Mouse (Mus musculus): ENCODE measurements around the gene Ipmk.

Gene Ipmk

DNA sequence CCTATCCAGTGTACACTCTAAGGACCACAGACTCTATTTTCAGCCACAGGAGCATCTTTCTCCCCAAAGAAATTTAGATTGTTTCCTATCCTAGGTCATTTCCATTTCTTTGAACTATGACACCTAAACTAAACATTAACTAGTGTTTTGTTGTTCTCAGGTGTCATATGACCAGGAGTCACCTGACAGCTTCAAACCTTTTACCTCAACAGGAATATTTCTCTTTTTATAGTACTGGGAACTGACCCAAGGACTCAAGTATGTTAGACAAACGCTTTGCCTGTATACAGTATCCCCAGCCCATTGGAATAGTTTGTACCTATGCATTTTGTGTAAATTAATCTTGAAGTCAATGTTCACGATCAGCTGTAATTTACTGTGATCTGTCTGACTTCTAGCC, 9.8 kb upstream of the Ipmk start:
- in situ Hi-C loops (cut with MboI; ENCODE audit: unreplicated experiment in 2 of 2): loop anchor here (25.0 kb wide), 2 partner anchors 1150 to 1325 kb away; partner anchors contain the start of gene Zwint (in 1 of the 2)

DNA sequence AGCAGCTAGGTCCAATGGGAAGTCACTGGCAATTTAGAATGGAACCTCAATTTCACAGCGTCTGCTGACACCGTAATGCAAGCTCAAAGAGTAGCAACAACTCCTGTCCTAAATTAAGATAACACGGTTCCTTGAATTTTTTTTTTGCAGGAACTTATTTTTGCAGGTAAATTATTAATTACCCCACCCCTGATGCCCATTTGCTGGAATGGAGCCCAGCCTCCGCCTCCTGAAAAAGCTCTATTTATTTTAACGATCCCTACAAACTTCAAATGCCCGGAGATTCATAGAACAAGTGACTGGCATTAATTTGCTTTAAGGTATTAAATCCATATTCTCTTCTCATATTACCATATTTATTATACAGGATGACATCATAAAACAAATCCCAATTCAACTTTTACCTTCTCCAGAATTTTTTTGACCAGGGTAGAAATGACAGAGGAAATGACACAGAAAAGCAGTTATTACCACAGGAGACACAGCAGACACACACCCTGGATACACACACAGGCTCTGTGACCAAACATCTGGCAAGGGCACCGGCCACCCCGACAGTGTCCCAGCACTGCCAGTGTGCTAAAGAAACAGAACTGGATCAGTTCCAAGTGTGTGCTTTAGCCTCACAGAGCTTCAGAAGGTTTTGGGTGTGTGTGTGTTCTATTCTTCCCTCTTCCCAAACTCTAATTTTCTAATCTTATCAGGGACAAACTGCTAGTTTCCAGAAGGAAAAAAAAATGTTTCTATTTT, 9.2 kb upstream of the Ipmk start:
- in situ Hi-C loops (cut with MboI; ENCODE audit: unreplicated experiment in 2 of 2): loop anchor here (25.0 kb wide), 2 partner anchors 1151 to 1324 kb away; partner anchors contain the start of gene Zwint (in 1 of the 2)

DNA sequence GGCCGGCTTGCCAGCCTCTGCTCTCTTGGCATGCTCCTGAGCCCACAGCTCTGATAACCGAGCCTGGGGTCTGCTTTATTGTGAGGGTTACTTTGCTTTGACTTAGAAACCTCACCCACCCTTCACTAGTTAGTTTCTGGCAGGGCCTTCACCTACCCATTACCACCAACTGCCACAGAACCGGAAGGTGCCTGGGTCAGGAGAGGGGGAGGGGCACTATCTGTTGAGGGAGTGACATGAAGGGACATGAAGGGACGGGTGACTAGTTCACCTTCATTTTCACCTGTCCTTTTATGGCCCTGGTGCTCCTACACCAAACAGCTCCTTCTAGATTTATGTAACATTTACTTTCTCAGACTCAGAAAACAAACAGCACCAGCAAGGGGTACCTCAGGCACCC, 8.1 kb upstream of the Ipmk start:
- in situ Hi-C loops (cut with MboI; ENCODE audit: unreplicated experiment in 2 of 2): loop anchor here (25.0 kb wide), 2 partner anchors 1152 to 1323 kb away; partner anchors contain the start of gene Zwint (in 1 of the 2)

DNA sequence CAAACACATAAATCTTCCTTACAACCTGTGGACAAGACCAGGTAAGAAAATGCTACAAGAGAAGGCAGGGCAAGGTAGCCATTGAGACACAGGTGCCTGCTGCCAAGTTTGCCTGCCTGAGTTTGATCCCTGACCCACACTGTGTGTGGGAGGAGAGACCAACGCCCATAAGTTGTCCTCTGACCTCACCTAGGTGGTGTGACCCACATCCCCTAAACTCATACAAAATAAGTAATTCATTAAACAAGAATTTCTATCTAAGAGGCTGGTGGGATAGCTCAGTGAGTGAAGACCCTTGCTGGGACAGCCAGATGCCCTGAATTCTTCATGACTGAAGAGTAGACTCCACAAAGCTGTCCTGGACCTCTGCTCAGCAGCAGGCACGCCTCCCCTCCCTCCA, 7.4 kb upstream of the Ipmk start:
- in situ Hi-C loops (cut with MboI; ENCODE audit: unreplicated experiment in 2 of 2): loop anchor here (5.0 to 25.0 kb wide), 3 partner anchors 48 to 1322 kb away; partner anchors contain the start of gene Zwint (in 1 of the 2)

DNA sequence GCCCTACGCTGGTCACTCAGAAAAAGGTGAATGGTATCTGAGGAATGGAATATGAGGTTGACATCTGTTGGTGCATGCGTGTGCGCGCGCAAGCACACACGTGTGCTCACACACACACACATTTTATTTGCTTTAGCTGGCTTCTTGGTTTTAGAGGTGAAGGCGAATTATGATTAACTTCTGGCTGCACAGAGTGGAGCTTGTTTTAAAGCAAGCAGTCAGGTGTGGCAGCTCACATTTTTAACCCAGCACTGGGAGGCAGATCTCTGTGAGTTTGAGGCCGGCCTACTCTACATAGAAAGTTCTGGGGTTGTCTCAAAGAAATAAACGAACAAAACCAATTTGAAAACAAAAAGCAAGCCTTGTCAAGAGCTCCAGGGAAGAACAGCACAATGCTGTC, 6.3 kb upstream of the Ipmk start:
- in situ Hi-C loops (cut with MboI; ENCODE audit: unreplicated experiment in 2 of 2): loop anchor here (5.0 to 25.0 kb wide), 3 partner anchors 49 to 1321 kb away; partner anchors contain the start of gene Zwint (in 1 of the 2)

DNA sequence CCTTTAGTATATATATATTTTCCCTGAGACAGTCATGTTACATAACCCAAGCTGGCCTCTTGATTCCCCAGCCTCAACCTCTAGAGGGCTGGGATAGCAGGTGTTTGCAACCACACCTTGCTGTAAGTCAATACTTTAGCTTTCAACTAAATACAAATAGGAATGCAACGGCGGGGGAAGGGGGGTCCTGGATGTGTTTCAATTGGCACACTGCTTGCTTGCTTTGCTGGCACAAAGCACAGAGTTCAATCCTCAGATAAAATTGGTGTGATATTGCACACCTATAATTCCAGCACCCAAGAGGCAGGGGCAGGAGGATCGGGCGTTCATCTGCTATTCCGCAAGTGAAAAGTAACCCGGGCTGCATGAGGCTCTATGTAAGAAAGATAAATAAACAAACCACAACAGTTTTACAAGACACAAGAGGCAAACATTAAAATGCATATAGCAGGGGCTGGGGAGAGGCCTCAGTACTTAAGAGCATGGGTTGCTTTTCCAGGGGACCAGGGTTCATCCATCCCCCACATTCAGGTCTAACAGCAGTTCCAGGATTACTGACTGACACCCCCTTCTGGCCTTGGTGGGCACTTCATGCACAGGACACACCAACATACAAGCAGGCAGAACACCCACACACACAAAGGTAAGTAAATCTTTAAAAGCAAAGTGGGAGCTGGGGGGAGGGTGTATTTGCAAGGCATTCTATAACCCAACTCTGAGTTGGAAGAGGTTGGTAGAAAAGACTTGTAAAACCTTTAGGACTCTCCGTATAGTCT, 5.3 kb upstream of the Ipmk start:
- in situ Hi-C loops (cut with MboI; ENCODE audit: unreplicated experiment in 2 of 2): loop anchor here (5.0 to 25.0 kb wide), 3 partner anchors 50 to 1320 kb away; partner anchors contain the start of gene Zwint (in 1 of the 2)

DNA sequence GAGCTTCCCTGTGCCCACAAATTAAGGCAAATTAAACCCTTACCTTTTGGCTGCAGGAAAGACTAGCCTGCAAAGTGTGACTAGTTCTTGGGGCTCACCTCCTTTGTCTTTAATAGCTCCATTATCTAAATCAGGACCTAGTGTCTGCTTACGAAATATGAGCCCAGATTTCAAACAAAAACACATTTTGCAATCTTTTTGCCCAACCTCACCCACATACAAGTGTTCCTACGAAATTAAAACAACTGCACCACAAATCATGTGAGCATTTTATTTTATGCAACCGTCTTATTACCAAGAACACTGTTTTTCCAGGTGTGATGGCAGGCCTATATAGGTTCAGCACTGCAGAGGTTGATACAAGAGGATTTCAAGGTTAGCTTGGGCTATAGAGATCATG, 4.4 kb upstream of the Ipmk start:
- in situ Hi-C loops (cut with MboI; ENCODE audit: unreplicated experiment in 2 of 2): loop anchor here (5.0 to 25.0 kb wide), 3 partner anchors 51 to 1319 kb away; partner anchors contain the start of gene Zwint (in 1 of the 2)

DNA sequence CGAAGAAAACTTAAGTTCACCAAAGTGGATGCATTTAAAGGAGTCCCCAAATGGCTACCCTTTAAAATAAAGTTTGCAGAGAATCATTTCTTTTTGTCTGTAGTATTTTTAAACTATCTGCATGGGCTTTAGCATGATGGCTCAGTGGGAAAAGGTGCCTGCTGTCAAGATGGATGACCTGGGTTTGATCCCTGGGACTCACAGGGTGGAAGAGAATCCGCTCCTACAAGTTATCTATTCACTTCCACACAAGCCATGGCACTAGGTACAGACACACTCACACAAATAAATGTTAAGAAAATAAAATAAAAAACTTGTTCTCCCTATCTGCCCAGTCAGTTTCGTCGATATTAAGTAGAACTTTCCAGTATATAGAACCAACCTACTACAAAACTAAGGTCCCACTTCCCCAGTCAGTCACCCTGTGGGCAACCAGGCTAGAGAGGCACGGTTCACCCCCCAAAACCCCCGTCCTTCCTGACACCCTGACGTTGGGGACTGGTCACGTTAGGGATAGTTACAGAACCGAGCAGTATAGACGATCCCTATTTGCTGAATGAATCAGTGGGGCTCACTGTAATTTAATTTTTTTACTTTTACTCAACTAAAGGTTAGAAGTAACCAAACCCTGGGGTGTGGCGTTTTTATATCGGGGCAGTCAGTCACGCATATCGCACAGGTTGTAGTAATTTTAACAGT, 3.8 kb upstream of the Ipmk start:
- in situ Hi-C loops (cut with MboI; ENCODE audit: unreplicated experiment in 2 of 2): loop anchor here (5.0 to 25.0 kb wide), 3 partner anchors 51 to 1319 kb away; partner anchors contain the start of gene Zwint (in 1 of the 2)

DNA sequence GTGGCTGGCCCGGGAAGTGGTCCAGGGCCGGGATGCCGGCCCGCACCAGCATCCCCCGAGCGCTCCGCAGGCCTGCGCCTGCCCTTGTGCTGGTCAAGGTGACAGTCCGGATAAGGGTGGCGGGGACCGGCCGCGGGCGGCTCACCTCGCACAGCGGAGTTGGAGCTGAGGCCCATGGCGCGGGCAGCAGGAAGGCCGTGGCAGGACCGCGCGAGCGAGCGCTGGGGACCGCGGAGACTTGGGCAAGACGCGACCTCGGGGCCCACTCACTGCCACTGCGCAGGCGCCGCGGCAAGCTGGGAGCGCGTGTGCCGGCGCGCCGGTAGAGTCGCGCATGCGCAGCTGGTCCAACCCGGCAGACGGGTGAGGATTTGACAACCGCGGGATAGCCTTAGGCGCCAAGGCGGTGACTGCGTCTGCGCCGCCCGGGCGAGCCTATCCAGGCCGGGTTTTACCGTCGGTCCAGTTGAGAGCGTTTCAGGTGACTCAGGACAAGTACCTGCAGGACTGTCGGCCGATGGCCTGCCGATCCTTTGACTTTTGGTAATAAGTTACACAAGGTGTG, 2.9 kb upstream of the Ipmk start, which contains the start of gene Cisd1:
Cisd1 (minus strand) TSS at position 376 of the 565 bp plus-strand sequence.
- in situ Hi-C loops (cut with MboI; ENCODE audit: unreplicated experiment in 2 of 2): loop anchor here (5.0 to 25.0 kb wide), 5 partner anchors 38 to 1318 kb away; partner anchors contain the start of gene Zwint (in 1 of the 2)

DNA sequence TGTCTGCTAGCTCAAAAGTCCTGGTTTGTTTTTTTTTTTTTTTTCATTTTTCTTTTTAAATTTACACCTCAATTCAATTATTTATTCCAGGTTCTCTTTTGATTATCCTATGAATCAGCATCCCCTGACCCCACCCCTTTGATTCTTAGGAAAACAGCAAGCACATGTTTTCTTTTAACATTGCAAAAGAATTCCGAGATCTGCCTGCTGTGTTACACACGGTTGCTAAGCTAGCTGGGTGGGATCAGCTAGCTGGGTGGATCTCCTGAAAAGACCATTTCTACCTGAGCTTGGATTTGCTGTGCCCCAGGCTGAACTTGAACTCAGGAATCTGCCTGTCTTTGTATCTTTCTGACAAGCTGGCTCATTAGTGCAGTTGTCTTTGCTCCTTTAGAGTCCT, 1.5 kb upstream of the Ipmk start:
- in situ Hi-C loops (cut with MboI; ENCODE audit: unreplicated experiment in 2 of 2): loop anchor here (5.0 to 25.0 kb wide), 4 partner anchors 36 to 1316 kb away; partner anchors contain the start of gene Zwint (in 1 of the 2)

DNA sequence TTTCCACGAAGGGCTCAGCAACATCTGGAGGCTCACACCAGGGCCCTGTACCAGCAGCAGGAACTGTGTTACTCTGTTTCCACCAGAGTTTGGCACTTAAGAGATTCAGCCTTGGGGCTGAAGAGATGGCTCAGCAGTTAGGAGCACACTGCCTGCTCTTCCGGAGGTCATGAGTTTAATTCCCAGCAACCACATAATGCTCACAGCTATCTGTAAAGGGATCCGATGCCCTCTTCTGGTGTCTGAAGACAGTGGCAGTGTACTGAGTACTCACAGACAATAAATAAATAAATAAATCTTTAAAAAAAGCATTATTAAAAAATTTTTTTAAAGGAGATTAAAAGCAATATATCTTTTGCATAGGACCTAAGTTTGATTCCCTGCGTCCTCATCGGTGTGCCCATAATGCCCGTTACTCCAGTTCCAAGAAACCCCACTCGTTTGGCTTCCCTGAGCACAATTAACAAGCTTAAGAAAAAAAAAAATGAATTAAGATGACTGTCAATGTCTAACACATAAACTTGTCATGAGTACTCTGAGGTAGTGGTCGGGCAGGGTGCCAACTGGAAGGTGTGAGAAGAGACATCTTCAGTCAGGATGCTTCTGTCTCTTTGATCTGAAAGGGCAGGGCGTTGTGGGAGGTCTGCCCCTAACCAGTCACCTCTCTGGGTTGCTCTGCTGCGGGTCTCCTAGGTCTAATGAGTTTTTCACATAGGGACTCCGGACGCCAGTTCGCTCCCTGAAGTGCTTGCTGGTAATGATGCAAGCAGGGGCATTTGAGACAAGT, 648 bp upstream of the Ipmk start:
- in situ Hi-C loops (cut with MboI; ENCODE audit: unreplicated experiment in 2 of 2): loop anchor here (5.0 to 25.0 kb wide), 4 partner anchors 35 to 1315 kb away; partner anchors contain the start of gene Zwint (in 1 of the 2)

DNA sequence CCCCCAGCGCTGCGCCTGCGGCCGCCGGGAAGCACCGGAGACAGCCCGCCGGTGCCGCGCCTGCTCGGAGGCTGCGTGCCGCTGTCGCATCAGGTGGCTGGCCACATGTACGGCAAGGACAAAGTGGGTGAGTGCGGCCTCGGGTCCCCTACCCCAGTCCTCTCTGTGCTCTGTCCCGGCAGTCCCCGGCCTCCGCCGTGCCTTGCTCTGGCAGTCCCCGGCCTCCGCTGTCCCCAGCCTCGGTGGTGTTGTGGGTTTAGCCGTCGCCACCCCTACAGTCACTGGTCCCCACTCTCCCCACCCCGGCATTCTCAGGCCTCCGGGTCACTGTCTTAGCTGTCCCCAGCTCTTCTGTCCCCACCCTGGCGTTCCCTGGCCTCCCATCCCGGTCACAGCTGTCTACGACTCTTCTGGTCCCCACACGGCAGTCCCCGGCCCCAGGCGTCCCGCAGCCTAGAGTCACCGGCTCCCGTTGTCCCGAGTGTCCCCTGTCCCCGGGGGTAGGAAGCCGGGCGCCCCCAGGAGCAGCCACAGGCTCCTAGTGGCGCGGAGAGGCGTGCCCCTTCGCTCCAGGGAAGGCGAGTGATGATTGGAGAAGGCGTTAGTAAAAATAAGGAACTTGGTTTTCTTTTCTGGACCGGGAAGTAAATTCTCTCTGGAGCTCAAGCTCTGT, 537 bp downstream of the Ipmk start:
- in situ Hi-C loops (cut with MboI; ENCODE audit: unreplicated experiment in 2 of 2): loop anchor here (5.0 to 25.0 kb wide), 4 partner anchors 34 to 1314 kb away; partner anchors contain the start of gene Zwint (in 1 of the 2)

DNA sequence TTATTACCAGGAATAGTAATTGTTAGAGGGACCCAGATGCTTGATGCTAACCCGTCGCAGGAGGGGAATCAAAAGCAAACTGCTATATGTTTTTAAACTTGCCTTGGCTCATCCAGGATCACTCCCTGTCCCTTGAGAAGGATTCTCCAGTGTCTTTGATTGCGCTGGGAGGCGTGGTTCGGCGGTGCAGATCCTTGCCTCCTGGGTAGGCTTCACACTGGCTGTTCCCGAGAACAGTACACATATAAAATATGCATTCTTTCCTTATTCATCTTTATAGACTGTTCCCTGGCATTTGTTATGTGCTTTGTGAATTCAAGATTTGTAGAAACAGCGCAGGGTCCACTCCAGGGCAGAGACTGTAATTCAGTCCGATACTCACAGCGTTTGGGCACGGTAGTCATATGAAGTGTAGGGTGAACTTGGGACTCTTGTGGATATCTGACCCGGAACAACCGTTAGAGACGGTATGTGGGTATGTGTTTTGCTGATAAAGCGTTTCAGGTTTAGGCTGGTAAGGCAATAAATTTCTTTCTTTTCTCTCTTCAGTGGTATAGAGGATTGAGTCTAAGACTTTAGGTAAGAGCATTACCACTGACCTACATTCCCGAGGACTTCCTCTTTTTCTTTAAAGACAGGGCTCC, 1.2 kb downstream of the Ipmk start:
- in situ Hi-C loops (cut with MboI; ENCODE audit: unreplicated experiment in 2 of 2): loop anchor here (5.0 to 25.0 kb wide), 4 partner anchors 34 to 1314 kb away; partner anchors contain the start of gene Zwint (in 1 of the 2)

DNA sequence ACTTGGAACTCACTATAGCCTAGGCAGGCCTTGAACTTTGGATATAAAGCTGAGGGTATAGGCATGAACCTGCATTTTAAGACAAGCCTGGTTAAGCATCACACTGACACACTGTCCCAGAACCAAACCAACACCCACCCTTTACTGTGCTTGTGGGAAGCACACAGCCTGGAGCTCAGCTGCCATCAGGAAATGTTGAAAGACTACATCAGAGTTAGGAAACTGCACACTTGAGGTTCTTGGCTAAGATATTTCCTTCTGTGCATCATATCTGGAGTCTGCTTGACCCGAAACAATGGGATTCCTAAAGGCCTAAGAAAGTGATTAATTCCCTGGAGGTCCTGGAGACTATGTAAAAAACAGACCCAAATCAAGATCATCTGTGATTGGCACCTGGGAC, 1.7 kb downstream of the Ipmk start:
- in situ Hi-C loops (cut with MboI; ENCODE audit: unreplicated experiment in 2 of 2): loop anchor here (5.0 to 25.0 kb wide), 4 partner anchors 33 to 1313 kb away; partner anchors contain the start of gene Zwint (in 1 of the 2)

DNA sequence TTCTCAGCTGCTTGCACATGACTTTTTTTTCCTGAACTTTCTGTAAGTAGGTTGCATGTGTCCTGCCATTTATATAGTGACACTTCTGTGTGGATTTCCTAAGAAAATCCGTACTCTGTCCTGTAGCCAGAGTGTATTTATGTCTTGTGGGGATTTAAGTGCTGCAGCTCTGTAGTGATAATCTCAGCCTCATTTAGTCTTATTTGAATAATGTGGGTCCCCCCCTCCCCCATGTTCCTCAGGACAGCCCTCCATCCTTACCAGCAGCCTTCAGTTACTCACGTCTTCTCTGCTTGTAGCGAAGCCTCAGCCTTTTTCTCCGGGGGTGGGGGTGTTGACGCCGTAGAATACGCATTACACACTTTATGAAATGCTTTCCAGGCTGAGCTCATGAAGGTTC, 3.7 kb downstream of the Ipmk start:
- in situ Hi-C loops (cut with MboI; ENCODE audit: unreplicated experiment in 2 of 2): no loop called here

DNA sequence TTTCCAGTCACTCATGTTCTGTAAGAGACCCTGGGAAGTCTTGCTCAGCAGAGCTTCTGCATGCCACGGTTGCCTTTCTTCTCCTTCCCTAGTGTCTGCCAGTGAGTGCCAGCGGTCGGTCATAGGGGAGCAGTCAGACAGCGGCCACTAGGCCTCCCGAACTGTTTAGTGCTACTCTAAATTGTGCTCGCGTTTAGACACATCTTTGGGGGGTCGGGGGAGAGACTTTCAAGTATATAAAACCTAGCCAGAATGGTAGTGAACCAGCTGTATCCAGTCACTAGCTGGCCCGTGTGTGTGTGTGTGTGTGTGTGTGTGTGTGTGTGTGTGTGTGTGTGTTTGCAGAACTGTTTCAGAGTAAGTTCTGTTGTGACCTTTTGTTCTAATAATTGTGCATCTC, 6.3 kb downstream of the Ipmk start:
- in situ Hi-C loops (cut with MboI; ENCODE audit: unreplicated experiment in 2 of 2): no loop called here

DNA sequence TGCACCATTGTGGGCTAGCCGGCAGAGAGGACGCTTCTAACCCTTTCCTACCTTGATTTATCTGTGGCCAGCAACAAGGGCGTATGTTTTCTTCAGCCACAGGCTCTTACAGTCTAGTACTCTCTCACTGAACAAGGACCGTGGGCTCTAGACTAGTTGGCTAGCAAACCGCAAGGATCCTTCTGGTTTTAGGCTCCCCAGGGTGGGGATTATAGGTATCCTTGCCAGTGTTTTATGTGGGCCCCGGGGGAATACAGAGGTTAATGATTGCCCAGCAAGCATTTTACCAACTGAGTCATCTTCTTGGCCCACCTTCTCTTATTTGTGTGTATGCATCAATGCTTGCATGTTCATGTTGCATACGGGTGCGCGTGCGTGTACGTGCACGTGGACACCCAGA, 7.4 kb downstream of the Ipmk start:
- in situ Hi-C loops (cut with MboI; ENCODE audit: unreplicated experiment in 2 of 2): no loop called here

DNA sequence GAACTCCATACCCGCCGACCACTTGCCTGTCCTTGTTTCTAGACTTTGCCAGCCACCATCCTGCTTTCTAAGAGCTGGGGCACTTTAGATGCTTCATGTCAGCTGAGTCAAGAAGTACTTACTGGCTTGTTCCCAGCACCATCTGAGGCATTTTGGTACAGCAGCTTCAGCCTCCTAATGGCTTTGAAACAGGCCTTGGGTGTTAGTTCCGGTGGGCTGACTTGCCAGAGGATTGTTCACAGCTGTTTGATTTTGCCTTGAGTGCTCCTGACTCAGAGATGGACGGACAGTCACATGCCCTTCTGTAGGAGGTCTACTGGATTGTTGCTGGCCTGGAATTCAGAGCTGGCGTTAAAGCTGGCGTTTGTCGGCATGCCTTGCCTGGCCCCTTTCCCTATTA, 13.5 kb downstream of the Ipmk start:
- in situ Hi-C loops (cut with MboI; ENCODE audit: unreplicated experiment in 2 of 2): no loop called here
